Mouse (Mus musculus) neural tube, embryonic 14.5 days (tissue): ENCODE measurements around the gene Lonp2. TPM values are rescaled to one million over a fixed set of nuclear protein-coding genes. Genes with fewer than 3 reads are reported as not detected.
A peak's percentile ranks its signal among the peaks of the same experiment; 100 is the strongest.

Experiments
- ATAC-seq: fragments of 200-750 bp; cut with Nextera tagmentation; 2 replicates; pipeline ENCODE4 v1.8.0; 2017; ENCODE audit warnings: low read depth, mild to moderate bottlenecking, moderate TSS enrichment, moderate library complexity
- H3K27ac ChIP-seq: fragments of 300-500 bp; sonication (generic); 2 replicates; pipeline ENCODE4 v1.5.1; 2014; ENCODE audit warnings: low read depth, mild to moderate bottlenecking, control low read depth, low read length, moderate library complexity, mixed read lengths
- H3K27me3 ChIP-seq: fragments of 300-500 bp; sonication (generic); 2 replicates; pipeline ENCODE4 v1.6.1; 2014; ENCODE audit warnings: low read length; ENCODE audit not compliant: control insufficient read depth, insufficient read depth
- H3K36me3 ChIP-seq: fragments of 300-500 bp; sonication (generic); 2 replicates; pipeline ENCODE4 v1.6.1; 2014; ENCODE audit warnings: low read length, mixed read lengths; ENCODE audit not compliant: control insufficient read depth, insufficient read depth
- H3K4me1 ChIP-seq: fragments of 300-500 bp; sonication (generic); 2 replicates; pipeline ENCODE4 v1.6.1; 2014; ENCODE audit warnings: low read length; ENCODE audit not compliant: control insufficient read depth, insufficient read depth
- H3K4me2 ChIP-seq: fragments of 300-500 bp; sonication (generic); 2 replicates; pipeline ENCODE4 v1.6.1; 2014; ENCODE audit warnings: mild to moderate bottlenecking, low read depth, low read length, control low read depth
- H3K4me3 ChIP-seq: fragments of 300-500 bp; sonication (generic); 2 replicates; pipeline ENCODE4 v1.5.1; 2014; ENCODE audit warnings: low read depth, low read length, control low read depth, mixed read lengths
- H3K9ac ChIP-seq: fragments of 300-500 bp; sonication (generic); replicated peaks from 2 replicates; pipeline ENCODE4 v1.6.1; 2014; ENCODE audit warnings: low read depth, mild to moderate bottlenecking, control low read depth, low read length, mixed read lengths
- H3K9me3 ChIP-seq: fragments of 300-500 bp; sonication (generic); 2 replicates; pipeline ENCODE4 v1.6.1; 2016; ENCODE audit warnings: low read length; ENCODE audit not compliant: control insufficient read depth
- WGBS: fragments of 180-500 bp; shearing (Covaris S2); extraction: QIAGEN DNeasy Blood & Tissue Kit; methylation state at CpG from one replicate; pipeline ENCODE4 v1.1.7; 2014; 5-methylcytosine and 5-hydroxymethylcytosine counted together
- polyA plus RNA-seq: library from polyadenylated mRNA; unstranded; fragments of >200 nt; fragmentation: Nextera tagmentation; extraction: Ambion mirVana; gene quantifications from 2 replicates; pipeline ENCODE4 v1.2.1, GENCODE M21; 2014

Lonp2 gene
- polyA plus RNA-seq, 1 experiment from 2014 or later = 82.5 TPM

GRCm38 (mm10) chr8:86744313-86745220 is 120.7 kb downstream of the Lonp2 start:
- WGBS = 3% methylated on average over 18 of the region's 18 CpGs
- Histone ChIP-seq H3K4me1 (peaks cover 25% of the 10 kb centered on the region; the same call in 1 of the 2 replicates), H3K4me3 (peak overlapping the region; percentile 85), H3K4me2 (peak overlapping the region; percentile 81), H3K27ac (peak overlapping the region; percentile 97), H3K9me3 (no peaks in the 10 kb centered on the region), H3K36me3 (no peaks in the 10 kb centered on the region), H3K27me3 (no peaks in the 10 kb centered on the region), H3K9ac (peak overlapping the region; percentile 99)
- ATAC-seq = no peak

- Histone ChIP-seq H3K4me2 (peak within 1 kb of the TSS; percentile 81), H3K4me1 (peaks cover 25% of the 10 kb centered on the region; the same call in 1 of the 2 replicates), H3K27ac (peak within 1 kb of the TSS; percentile 97), H3K9me3 (no peaks in the 10 kb centered on the region), H3K27me3 (no peaks in the 10 kb centered on the region), H3K4me3 (peak within 1 kb of the TSS; percentile 85), H3K36me3 (no peaks in the 10 kb centered on the region), H3K9ac (peak within 1 kb of the TSS; percentile 99)
- ATAC-seq = peak; percentile 78
- WGBS = under 1% methylated on average over 64 of the region's 88 CpGs
Measured at GRCm38 (mm10) chr8:86745221-86745934, 121.5 kb downstream of the Lonp2 start, which contains the start of the genes Gm10638 and Siah1a. Gene Gm10638, plus strand, starts transcription at chr8:86745699. Gene Siah1a, minus strand, starts transcription at chr8:86745934.

GRCm38 (mm10) chr8:86745935-86746441 is 122.1 kb downstream of the Lonp2 start:
- H3K4me3 ChIP-seq = peak overlapping the region; percentile 85
- H3K4me2 ChIP-seq = peak overlapping the region; percentile 55
- H3K27ac ChIP-seq = peak overlapping the region; percentile 97
- peak; percentile 90 for ATAC-seq
- H3K36me3 ChIP-seq = no peaks in the 10 kb centered on the region
- WGBS = under 1% methylated on average over 41 of the region's 70 CpGs
- H3K4me1 ChIP-seq = peaks cover 25% of the 10 kb centered on the region; the same call in 1 of the 2 replicates
- no peaks in the 10 kb centered on the region for H3K27me3 ChIP-seq
- peak overlapping the region; percentile 99 for H3K9ac ChIP-seq
- H3K9me3 ChIP-seq = no peaks in the 10 kb centered on the region

- peak; percentile 23 for ATAC-seq
Measured at GRCm38 (mm10) chr8:86746511-86746910, 122.7 kb downstream of the Lonp2 start.

GRCm38 (mm10) chr8:86749842-86750241 is 126.0 kb downstream of the Lonp2 start:
- H3K4me1 ChIP-seq = peaks cover 5% of the 10 kb centered on the region; the same call in 1 of the 2 replicates
- no peak overlapping the region for H3K9ac ChIP-seq
- no peak overlapping the region for H3K27ac ChIP-seq
- no peak for ATAC-seq
- WGBS = 46% methylated on average over 2 of the region's 2 CpGs
- H3K27me3 ChIP-seq = no peaks in the 10 kb centered on the region
- no peaks in the 10 kb centered on the region for H3K9me3 ChIP-seq
- H3K36me3 ChIP-seq = no peaks in the 10 kb centered on the region
- no peak overlapping the region for H3K4me2 ChIP-seq
- no peak overlapping the region for H3K4me3 ChIP-seq

More at GRCm38 (mm10) chr8:86746511-86746910, 122.7 kb downstream of the Lonp2 start:
- Histone ChIP-seq H3K36me3 (no peaks in the 10 kb centered on the region), H3K4me3 (peak overlapping the region; percentile 85), H3K4me1 (peaks cover 25% of the 10 kb centered on the region; the same call in 1 of the 2 replicates), H3K9me3 (no peaks in the 10 kb centered on the region), H3K27ac (peak overlapping the region; percentile 97; the same call in 1 of the 2 replicates), H3K27me3 (no peaks in the 10 kb centered on the region), H3K9ac (peak overlapping the region; percentile 99), H3K4me2 (peak overlapping the region; percentile 55)
- 2% methylated on average over 11 of the region's 11 CpGs for WGBS

GRCm38 (mm10) chr8:86756948-86757733 is 133.3 kb downstream of the Lonp2 start:
- ATAC-seq = no peak

GRCm38 (mm10) chr8:86758651-86759050 is 134.8 kb downstream of the Lonp2 start:
- Histone ChIP-seq H3K4me2 (no peak overlapping the region), H3K9ac (no peak overlapping the region), H3K9me3 (no peaks in the 10 kb centered on the region), H3K36me3 (no peaks in the 10 kb centered on the region), H3K27me3 (no peaks in the 10 kb centered on the region), H3K27ac (no peak overlapping the region), H3K4me3 (no peak overlapping the region), H3K4me1 (peaks cover 4% of the 10 kb centered on the region; the same call in 1 of the 2 replicates)
- 83% methylated on average over 3 of the region's 3 CpGs for WGBS
- no peak for ATAC-seq

More at GRCm38 (mm10) chr8:86756948-86757733, 133.3 kb downstream of the Lonp2 start:
- Histone ChIP-seq H3K9me3 (no peaks in the 10 kb centered on the region), H3K4me2 (peak overlapping the region; percentile 31), H3K4me3 (no peak overlapping the region), H3K27ac (no peak overlapping the region), H3K4me1 (peaks cover 4% of the 10 kb centered on the region; the same call in 1 of the 2 replicates), H3K27me3 (no peaks in the 10 kb centered on the region), H3K9ac (no peak overlapping the region), H3K36me3 (no peaks in the 10 kb centered on the region)
- WGBS = 14% methylated on average over 23 of the region's 23 CpGs

- WGBS = 60% methylated on average over 4 of the region's 4 CpGs
- no peaks in the 10 kb centered on the region for H3K36me3 ChIP-seq
- H3K4me3 ChIP-seq = no peak overlapping the region
- ATAC-seq = no peak
- no peak overlapping the region for H3K4me2 ChIP-seq
- H3K9ac ChIP-seq = no peak overlapping the region
- no peaks in the 10 kb centered on the region for H3K9me3 ChIP-seq
- peaks cover 4% of the 10 kb centered on the region; the same call in 1 of the 2 replicates for H3K4me1 ChIP-seq
- H3K27ac ChIP-seq = no peak overlapping the region
- H3K27me3 ChIP-seq = no peaks in the 10 kb centered on the region
Measured at GRCm38 (mm10) chr8:86759090-86759491, 135.2 kb downstream of the Lonp2 start.
